Comparison of ENCODE assay signal across 8 mouse cellular contexts in the genomic region with DNA sequence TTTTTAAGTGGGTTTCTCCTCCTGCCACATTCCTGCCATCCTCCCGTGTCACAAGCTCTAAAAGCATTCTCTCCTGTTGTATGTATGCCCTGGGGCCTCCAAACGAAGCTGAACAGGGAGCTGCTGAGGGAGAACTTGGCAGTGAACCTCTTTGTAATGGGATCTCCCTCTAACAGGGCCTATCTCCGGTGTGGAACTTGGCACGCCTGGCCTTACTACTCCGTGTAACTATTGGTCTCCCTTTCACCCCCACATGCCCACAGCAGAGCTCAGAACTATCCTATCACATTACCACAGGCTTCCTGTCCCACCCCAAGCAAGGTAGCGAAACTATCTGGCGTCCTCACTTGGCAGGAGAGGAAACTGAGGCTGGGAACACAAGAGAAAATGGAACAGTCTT. TPM values are rescaled to one million over a fixed set of nuclear protein-coding genes. Genes with fewer than 3 reads are reported as not detected.
DNase-seq lines count a peak whose midpoint lies in the region.

No protein-coding gene starts in this region.

- intact Hi-C loops in left cerebral cortex, postnatal 25 days (cut with DNase I) = no loop called here

- DNase-seq in cerebellum, adult 9-11 months = peak; percentile 68
- no peak for DNase-seq in cerebellum, adult 11 months
- peak; percentile 54 to 61 for DNase-seq in spleen, postnatal 10 days (ENCODE audit: low spot score in 2 of 2)
- DNase-seq in spleen, adult 18-20 months = no peak
- DNase-seq in kidney, postnatal 10 days = peak; percentile 40
- no peak for DNase-seq in left cerebral cortex, postnatal 25 days (ENCODE audit: low spot score in 2 of 2)
- no peak for DNase-seq in layer of hippocampus, postnatal 36 days
- DNase-seq in adrenal gland, adult 18-20 months (ENCODE audit: low spot score in 2 of 2) = no peak

RNA-seq across cellular contexts. Expression of a gene that starts 14.4 kb away (rescaled TPM):
- 100 to 1,000 TPM; 116 to 122 TPM for total RNA-seq in left cerebral cortex, postnatal 25 days (2021)
- total RNA-seq in layer of hippocampus, postnatal 36 days (2021) = 100 to 1,000 TPM; 114 to 131 TPM
- 10 to 100 TPM; 15.0 to 18.1 TPM for total RNA-seq in adrenal gland, adult 18-20 months (2021)

Comparison
In these comparisons a context has a peak if more than half of its experiments do, and no peak if none do; other contexts are left out.
1. DNase-seq: peak in cerebellum, adult 9-11 months (single experiment), spleen, postnatal 10 days (2 of 2) and kidney, postnatal 10 days (single experiment); none in cerebellum, adult 11 months (single experiment), spleen, adult 18-20 months (0 of 2), left cerebral cortex, postnatal 25 days (0 of 2), layer of hippocampus, postnatal 36 days (0 of 2) and adrenal gland, adult 18-20 months (0 of 2).
2. RNA of a gene that starts 14.4 kb away (total RNA-seq): 114 to 131 TPM in layer of hippocampus, postnatal 36 days and 116 to 122 TPM in left cerebral cortex, postnatal 25 days; 15.0 to 18.1 TPM in adrenal gland, adult 18-20 months; every median in the first group is over 4 times any median in the second.